Mouse (Mus musculus) large intestine, adult 2 months (tissue): ENCODE results near the gene Ccdc173. TPM values are rescaled to one million over a fixed set of nuclear protein-coding genes. Genes with fewer than 3 reads are reported as not detected.
A peak's percentile ranks its signal among the peaks of the same experiment; 100 is the strongest.
"Not testable (repeated sequence)": the region's sequence is repeated elsewhere in the genome, so short reads cannot be mapped to it uniquely, and the experiment has no call there.

Experiments used
- DNase-seq: peaks from one replicate; pipeline ENCODE4 v3.0.0-alpha.2; 2012; ENCODE audit warnings: low read depth, low spot score
- WGBS: fragments of 180-500 bp; shearing (Covaris S2); methylation state at CpG from one replicate; pipeline ENCODE4 v1.1.7; 2018; 5-methylcytosine and 5-hydroxymethylcytosine counted together
- polyA plus RNA-seq: library from polyadenylated mRNA; depleted of rRNA; stranded (reverse); fragments of >200 nt; gene quantifications from 2 replicates; pipeline ENCODE4 v1.2.3, GENCODE M21; 2012; rRNA removed

Ccdc173 gene
- not detected in 2 replicates for polyA plus RNA-seq

- under 1% methylated on average over 48 of the region's 48 CpGs for WGBS
- peak; percentile 99 for DNase-seq
These were observed at the start of gene Ccdc173, which contains the start of gene Phospho2 for GRCm38 (mm10) chr2:69789429-69790069. Gene Ccdc173, minus strand, starts transcription at chr2:69789575. Gene Phospho2, plus strand, starts transcription at chr2:69789623.

- no peak for DNase-seq
These were observed 49.3 kb upstream of the Ccdc173 start for GRCm38 (mm10) chr2:69838707-69839106.

DNA sequence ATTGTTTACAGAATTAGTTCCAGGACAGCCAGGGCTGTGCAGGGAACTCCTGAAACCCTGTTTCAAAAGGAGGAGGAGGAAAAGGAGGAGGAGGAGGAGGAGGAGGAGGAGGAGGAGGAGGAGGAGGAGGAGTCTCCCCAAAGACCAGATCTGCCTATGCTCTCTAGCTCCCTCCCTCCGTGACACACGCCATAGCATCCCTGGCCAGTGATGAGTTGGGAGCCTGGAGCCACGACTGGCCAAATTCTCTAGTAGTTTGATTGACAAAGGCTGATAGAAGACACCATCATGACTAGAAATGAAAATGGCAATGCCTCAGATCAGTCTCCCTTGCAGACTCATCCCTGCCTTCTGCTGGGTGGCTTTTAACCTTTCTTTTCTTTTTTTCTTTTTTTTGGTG, 48.6 kb upstream of the Ccdc173 start:
- 60% methylated on average over 3 of the region's 3 CpGs for WGBS
- DNase-seq = no peak

GRCm38 (mm10) chr2:69837244-69837967, 48.0 kb upstream of the Ccdc173 start:
- WGBS = 82% methylated on average over 7 of the region's 7 CpGs
- DNase-seq = no peak

GRCm38 (mm10) chr2:69830116-69830515, 40.7 kb upstream of the Ccdc173 start:
- no peak for DNase-seq
- 87% methylated on average over 8 of the region's 8 CpGs for WGBS

- 82% methylated on average over 2 of the region's 2 CpGs for WGBS
- no peak for DNase-seq
These were observed 40.3 kb upstream of the Ccdc173 start for GRCm38 (mm10) chr2:69829680-69830079.

- 47% methylated on average over 7 of the region's 7 CpGs for WGBS
- no peak for DNase-seq
These were observed 38.7 kb upstream of the Ccdc173 start for GRCm38 (mm10) chr2:69828031-69828430.

GRCm38 (mm10) chr2:69826380-69826779, 37.0 kb upstream of the Ccdc173 start:
- no peak for DNase-seq
- WGBS = 65% methylated on average over 2 of the region's 2 CpGs

GRCm38 (mm10) chr2:69825898-69826297, 36.5 kb upstream of the Ccdc173 start:
- 74% methylated on average over 10 of the region's 10 CpGs for WGBS
- no peak for DNase-seq

DNA sequence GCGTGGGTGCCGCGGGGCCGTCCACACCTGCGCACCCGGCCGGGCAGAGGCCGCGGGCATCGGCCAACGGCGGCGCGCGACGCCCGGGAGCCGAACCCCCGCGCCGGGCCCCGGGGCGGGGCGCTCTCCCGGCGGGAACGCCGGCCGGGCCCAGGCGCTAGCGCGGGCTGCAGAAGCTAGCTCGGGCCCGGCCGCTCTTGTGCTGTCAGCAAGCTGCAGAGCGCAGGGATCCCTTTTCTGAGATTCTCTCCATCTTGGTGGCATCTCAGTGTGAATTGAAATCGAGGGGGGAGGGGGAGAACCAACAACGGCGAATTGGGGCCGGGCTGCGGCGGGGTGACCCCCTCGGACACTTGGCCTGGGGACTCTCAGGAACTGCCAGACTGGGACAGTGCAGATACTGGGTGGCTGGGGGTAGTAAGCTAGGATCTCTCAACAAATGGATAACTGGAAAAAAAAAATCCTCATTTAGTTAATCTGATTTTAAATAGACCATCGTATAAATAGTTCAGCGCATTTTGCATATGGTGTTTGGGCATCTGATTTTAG, 33.8 kb upstream of the Ccdc173 start:
- WGBS = 4% methylated on average over 45 of the region's 45 CpGs
- no peak for DNase-seq

DNA sequence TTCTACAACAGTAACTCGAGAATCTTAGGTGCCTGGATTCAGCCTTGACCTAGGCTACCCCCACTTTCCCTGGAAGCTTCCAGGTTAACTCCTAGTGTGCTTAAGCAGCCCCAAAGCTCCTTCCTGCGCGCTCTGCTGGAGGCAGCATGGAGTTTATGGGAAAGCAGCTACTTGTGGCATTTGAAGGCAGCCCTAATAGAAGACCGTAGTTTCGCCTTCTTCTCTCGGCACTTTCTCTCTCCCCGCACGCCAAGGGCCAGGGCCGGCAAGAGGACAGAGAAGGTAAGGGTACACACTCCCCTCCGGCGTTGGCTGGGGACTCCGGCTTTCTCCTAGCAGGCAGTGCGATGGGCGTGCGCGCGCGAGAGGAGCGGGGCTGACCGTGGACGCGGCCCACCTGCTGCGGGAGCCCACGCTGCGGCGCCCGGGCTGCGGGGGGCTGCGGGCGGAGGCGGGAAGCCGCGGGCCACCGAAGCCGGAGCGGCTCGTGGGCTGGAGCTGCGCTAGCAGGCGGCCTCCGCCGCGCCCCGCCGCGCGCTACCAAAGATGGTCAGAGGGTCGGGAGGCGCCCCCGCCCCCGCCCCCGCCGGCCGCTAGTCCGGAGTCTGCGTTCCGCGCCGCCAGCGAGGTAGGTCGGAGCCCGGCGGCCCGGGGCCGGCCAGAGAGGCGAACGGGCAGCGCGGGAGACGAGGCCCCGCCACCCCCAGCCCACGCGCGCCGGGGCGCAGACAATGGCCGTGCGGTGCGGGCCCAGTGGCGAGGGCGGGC, 33.2 kb upstream of the Ccdc173 start:
- DNase-seq = no peak
- under 1% methylated on average over 74 of the region's 80 CpGs for WGBS

GRCm38 (mm10) chr2:69821711-69822110, 32.3 kb upstream of the Ccdc173 start, which contains the start of gene Klhl23:
Gene Klhl23, plus strand, starts transcription at chr2:69821944.
- 14% methylated on average over 8 of the region's 8 CpGs for WGBS

GRCm38 (mm10) chr2:69820201-69820600, 30.8 kb upstream of the Ccdc173 start:
- DNase-seq = no peak
- 55% methylated on average over 1 of the region's 1 CpGs for whole genome bisulfite sequencing

More at GRCm38 (mm10) chr2:69821711-69822110, 32.3 kb upstream of the Ccdc173 start, which contains the start of gene Klhl23:
- no peak for DNase-seq

DNA sequence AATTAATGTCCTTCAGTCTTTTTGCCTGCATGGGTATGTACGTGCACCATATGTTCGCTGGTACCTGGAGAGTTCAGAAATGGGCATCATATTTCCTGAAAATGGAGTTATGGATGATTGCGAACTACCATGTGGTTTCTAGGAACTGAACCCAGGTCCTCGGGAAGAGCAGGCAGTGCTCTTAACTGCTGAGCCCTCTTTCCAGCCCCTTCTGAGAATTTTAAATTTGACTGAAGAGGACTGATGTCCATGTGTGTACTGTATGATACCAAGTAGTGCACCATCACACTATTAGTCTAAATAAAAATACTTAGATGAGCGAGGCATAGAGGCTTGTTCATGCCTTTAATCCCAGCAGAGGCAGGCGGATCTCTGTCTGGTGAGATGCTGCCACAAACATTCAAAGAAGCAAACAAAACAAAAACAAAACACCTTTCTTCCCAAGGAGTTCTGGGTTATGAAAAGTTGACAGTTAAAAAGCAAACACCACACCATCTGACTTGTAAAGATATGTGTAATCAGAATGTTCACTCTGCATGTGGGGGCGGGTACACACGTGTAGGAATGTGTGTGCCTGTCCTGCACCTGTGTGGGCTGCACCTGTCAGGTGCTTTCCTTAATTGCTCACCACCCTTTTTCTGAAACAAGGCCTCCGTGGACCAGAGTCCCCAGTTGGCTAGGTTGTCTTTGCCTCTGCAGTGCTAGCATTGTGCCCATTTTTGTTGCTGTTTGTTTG, 29.1 kb upstream of the Ccdc173 start:
- no peak for DNase-seq
- WGBS = 63% methylated on average over 9 of the region's 9 CpGs

GRCm38 (mm10) chr2:69816575-69816974, 27.2 kb upstream of the Ccdc173 start:
- WGBS = 24% methylated on average over 5 of the region's 5 CpGs
- no peak for DNase-seq

- 67% methylated on average over 7 of the region's 7 CpGs for WGBS
- not testable (repeated sequence) for DNase-seq
These were observed 22.0 kb upstream of the Ccdc173 start for GRCm38 (mm10) chr2:69811349-69811748.

DNA sequence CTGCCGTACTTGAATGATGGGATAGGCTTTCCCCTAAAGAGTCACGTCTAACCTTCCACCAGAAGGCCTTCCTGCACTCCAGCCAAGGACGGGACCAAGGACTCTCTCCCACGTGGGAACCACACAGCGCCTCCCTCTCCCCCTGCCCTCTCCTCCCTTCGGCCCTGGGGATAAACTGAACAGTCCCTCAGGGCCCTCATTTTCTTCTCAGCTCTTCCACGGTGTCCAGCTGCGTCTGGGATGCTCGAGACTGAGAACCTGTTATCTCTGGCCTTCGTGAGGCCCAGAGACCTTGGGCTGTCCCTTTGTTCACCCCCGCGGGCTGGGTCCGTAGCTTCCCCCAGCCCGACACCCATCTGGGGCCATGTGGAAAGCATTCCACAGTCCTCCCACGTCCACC, 20.8 kb upstream of the Ccdc173 start:
- no peak for DNase-seq
- 72% methylated on average over 15 of the region's 15 CpGs for WGBS

DNA sequence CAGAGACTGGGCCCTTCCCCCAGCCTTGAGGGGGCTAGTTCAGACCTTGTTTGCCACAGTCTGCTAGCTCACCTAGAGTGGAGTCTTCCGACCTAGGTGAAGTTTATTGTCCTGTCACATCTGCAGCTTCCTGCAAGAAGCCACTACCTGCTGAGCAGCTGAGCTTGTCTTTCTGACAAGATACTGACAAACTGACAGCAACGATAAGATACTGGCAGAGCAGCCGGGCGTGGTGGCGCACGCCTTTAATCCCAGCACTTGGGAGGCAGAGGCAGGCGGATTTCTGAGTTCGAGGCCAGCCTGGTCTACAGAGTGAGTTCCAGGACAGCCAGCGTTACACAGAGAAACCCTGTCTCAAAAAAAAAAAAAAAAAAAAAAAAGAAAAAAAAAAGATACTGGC, 15.3 kb upstream of the Ccdc173 start:
- 80% methylated on average over 9 of the region's 9 CpGs for WGBS

GRCm38 (mm10) chr2:69803756-69804155, 14.4 kb upstream of the Ccdc173 start:
- DNase-seq = no peak

More for the DNA sequence above, 15.3 kb upstream of the Ccdc173 start:
- not testable (repeated sequence) for DNase-seq

More at GRCm38 (mm10) chr2:69803756-69804155, 14.4 kb upstream of the Ccdc173 start:
- 92% methylated on average over 8 of the region's 8 CpGs for WGBS
